Mouse (Mus musculus): Measurements from ENCODE around the gene Tmem178.

GRCm38 (mm10) chr17:81035354-81035753, 90.9 kb downstream of the Tmem178 start:
- TF ChIP-seq POLR2A (IDR thresholded peaks at IDR 0.05; ENCODE audit: low read depth, low read length) (no peak), CTCF (IDR thresholded peaks at IDR 0.05; ENCODE audit: extremely low read depth, insufficient read length, insufficient replicate concordance, low read depth, low read length) (no peak)
